Mouse (Mus musculus): ENCODE results near the gene Rad9a. TPM values are rescaled to one million over a fixed set of nuclear protein-coding genes. Genes with fewer than 3 reads are reported as not detected.

Rad9a gene
- total RNA-seq, 2 experiments from 2014 or later, result 7.3 to 8.3 TPM

- DNase-seq (ENCODE audit: low spot score in 2 of 2), result peak; percentile 97 to 99
Measured at GRCm38 (mm10) chr19:4148491-4148806, 53.0 kb downstream of the Rad9a start, which contains the start of gene Coro1b. Coro1b (plus strand) TSS chr19:4148619.

DNA sequence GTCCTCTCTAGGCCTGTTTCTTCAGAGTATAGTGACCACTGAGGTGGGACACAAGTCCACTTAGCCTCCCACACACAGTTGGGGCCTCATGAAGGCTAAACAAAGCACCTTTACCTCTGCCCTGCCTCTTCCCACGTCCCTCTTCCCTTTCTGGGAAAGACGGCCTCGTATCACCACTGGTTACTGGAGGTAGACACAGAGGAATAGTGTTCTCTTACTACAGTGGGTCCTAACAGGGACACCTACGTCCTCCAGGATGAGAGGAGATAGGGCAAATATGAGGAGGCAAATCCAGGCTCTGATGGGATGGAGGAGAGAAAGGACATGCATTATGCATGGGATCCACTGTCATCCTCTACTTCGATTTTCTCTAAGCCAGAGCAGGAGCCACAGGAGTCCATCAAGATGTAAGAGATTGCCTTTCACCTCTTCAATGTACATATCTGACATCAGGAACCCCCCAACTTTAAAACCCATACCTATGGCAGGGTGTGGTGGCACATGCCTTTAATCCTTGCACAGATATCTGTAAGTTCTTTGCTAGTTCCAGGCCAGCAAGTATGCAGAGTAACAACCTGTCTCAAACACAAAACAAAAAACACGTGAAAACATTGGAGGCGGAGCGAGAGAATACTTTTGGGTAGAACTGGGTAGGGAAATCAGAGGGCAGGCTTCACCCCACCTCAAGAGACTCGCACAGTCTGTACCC lies 53.5 kb downstream of the Rad9a start:
- no peak for DNase-seq (ENCODE audit: low spot score in 2 of 2)

GRCm38 (mm10) chr19:4147022-4147405 lies 54.4 kb downstream of the Rad9a start:
- no peak for DNase-seq (ENCODE audit: low spot score in 2 of 2)

DNA sequence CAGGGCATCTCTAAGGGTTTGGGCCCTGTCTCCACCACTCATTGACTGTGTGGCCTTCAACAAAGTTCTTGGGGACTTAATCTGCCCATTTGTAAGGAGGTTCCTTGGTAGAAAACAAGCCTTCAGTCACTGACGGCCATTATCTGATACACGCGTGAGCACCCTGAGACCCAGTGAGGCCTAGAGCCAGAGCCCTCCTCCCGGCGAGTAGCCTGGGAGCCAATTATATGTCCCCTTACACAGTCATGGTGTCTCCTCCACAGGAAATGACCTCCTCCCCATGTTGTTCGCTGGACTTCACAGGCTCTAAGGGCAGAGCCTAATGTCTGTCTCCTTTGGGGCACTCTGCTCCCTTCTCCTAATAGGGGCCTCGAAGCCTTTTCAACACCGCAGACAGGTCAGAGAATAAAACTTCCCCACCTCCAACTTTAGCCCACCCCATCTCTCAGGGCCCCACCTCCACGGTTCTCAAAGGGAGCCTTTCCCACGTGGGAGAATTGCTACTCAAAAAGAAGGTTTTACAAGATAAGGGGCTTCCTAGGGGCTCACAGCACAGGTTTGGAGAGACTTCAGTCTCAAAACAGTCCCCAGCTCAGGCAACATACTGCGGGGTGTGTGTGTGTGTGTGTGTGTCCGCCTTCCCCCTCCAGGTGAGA lies 55.0 kb downstream of the Rad9a start:
- no peak for DNase-seq (ENCODE audit: low spot score in 2 of 2)

DNA sequence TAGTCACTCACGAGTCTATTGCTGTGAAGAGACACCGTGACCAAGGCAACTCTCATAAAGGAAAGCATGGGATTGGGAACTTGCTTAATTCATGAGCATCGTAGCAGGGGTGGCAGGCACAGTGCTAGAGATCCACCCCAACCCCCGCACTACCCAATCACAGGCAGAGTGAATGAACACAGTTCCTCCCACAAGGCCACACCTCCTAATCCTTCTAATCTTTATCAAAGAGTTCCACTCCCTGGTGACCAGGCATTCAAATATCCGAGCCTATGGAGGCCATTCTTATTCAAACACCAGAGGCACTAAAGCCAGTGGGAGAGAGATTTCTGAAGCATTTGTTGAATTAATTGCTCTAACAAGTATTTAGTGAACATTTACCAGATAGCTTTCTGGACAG lies 55.5 kb downstream of the Rad9a start:
- no peak for DNase-seq (ENCODE audit: low spot score in 2 of 2)

Small RNA genes within 50 kb of the gene (microRNA-seq; reads per million reads assigned to microRNA genes)
- not detected for gene Gm26115

Other genes with a start within 250 kb of the Rad9a start
- under 1 TPM; 0.08 to 0.12 TPM for gene Aldh3b3, start 243.0 kb downstream of the Rad9a start, total RNA-seq (2021)
- 1 to 10 TPM in 1 of 2 experiments, under 1 TPM in 1; 0.88 to 1.7 TPM for gene Aldh3b2, start 229.3 kb downstream of the Rad9a start, total RNA-seq (2021)
- gene Acy3, start 215.1 kb downstream of the Rad9a start, total RNA-seq (2021), result 1 to 10 TPM; 7.0 to 7.6 TPM
- gene Tbx10, start 208.9 kb downstream of the Rad9a start, total RNA-seq (2021), result not detected
- 10 to 100 TPM; 18.5 to 19.0 TPM for gene Nudt8, start 201.1 kb downstream of the Rad9a start, total RNA-seq (2021)
- gene Gm49405, start 201.0 kb downstream of the Rad9a start, total RNA-seq (2021), result under 1 TPM; 0.49 to 0.74 TPM
- gene Doc2g, start 198.3 kb downstream of the Rad9a start, total RNA-seq (2021), result 1 to 10 TPM; 1.1 to 2.4 TPM
- 100 to 1,000 TPM; 314 to 350 TPM for gene Ndufv1, start 188.9 kb downstream of the Rad9a start, total RNA-seq (2021)
- gene Gstp1, start 163.7 kb downstream of the Rad9a start, total RNA-seq (2021), result 100 to 1,000 TPM; 205 to 221 TPM
- gene Gstp2, start 155.6 kb downstream of the Rad9a start, total RNA-seq (2021), result 10 to 100 TPM; 40.2 to 49.5 TPM
- 1 to 10 TPM in 1 of 2 experiments, not detected in 1; 1.1 TPM for gene Gstp3, start 142.1 kb downstream of the Rad9a start, total RNA-seq (2021)
- gene Cabp2, start 120.1 kb downstream of the Rad9a start, total RNA-seq (2021), result not detected
- gene Cdk2ap2, start 104.5 kb downstream of the Rad9a start, total RNA-seq (2021), result 10 to 100 TPM; 22.9 to 23.9 TPM
- 1 to 10 TPM; 6.1 to 7.3 TPM for gene Pitpnm1, start 101.7 kb downstream of the Rad9a start, total RNA-seq (2021)
- gene Aip, start 75.8 kb downstream of the Rad9a start, total RNA-seq (2021), result 10 to 100 TPM; 49.9 to 61.1 TPM
- gene Gpr152, start 61.9 kb downstream of the Rad9a start, total RNA-seq (2021), result not detected
- not detected for gene Cabp4, start 57.6 kb downstream of the Rad9a start, total RNA-seq (2021)
- gene Coro1b, start 53.0 kb downstream of the Rad9a start, total RNA-seq (2021), result 10 to 100 TPM; 73.6 to 74.5 TPM
- 1 to 10 TPM; 1.9 to 2.2 TPM for gene Ptprcap, start 48.1 kb downstream of the Rad9a start, total RNA-seq (2021)
- 10 to 100 TPM; 34.7 to 38.0 TPM for gene Rps6kb2, start 38.3 kb downstream of the Rad9a start, total RNA-seq (2021)
- 10 to 100 TPM; 65.5 to 69.4 TPM for gene Carns1, start 26.2 kb downstream of the Rad9a start, total RNA-seq (2021)
- 1 to 10 TPM; 5.1 to 5.2 TPM for gene Tbc1d10c, start 10.4 kb downstream of the Rad9a start, total RNA-seq (2021)
- gene Ppp1ca, start 9.6 kb downstream of the Rad9a start, total RNA-seq (2021), result 100 to 1,000 TPM; 432 to 472 TPM
- gene Clcf1, start 12.6 kb upstream of the Rad9a start, total RNA-seq (2021), result 1 to 10 TPM; 1.6 to 2.7 TPM
- not detected for gene AC109138.7, start 12.7 kb upstream of the Rad9a start, total RNA-seq (2021)
- 10 to 100 TPM; 31.4 to 34.3 TPM for gene Pold4, start 30.2 kb upstream of the Rad9a start, total RNA-seq (2021)
- gene Ssh3, start 67.5 kb upstream of the Rad9a start, total RNA-seq (2021), result 1 to 10 TPM; 4.4 to 5.2 TPM
- gene Ankrd13d, start 81.5 kb upstream of the Rad9a start, total RNA-seq (2021), result 1 to 10 TPM; 2.2 to 2.6 TPM
- 10 to 100 TPM; 42.9 to 43.8 TPM for gene Grk2, start 104.6 kb upstream of the Rad9a start, total RNA-seq (2021)
- gene Kdm2a, start 196.6 kb upstream of the Rad9a start, total RNA-seq (2021), result 10 to 100 TPM; 50.9 to 66.8 TPM
- 1 to 10 TPM; 4.4 to 5.2 TPM for gene Rhod, start 237.8 kb upstream of the Rad9a start, total RNA-seq (2021)

Data from gastrocnemius, postnatal 4 days (tissue).